11 mouse cellular contexts compared by ENCODE assay signal in genomic region chr16:79177299-79177999, GRCm38 (mm10).
DNase-seq lines count a peak whose midpoint lies in the region; ATAC-seq and TF ChIP-seq lines count a peak whose summit lies in the region.
"Had no signal": no experiment of that assay in that cellular context is flagged by ENCODE, and none has a peak within 500 bp of the region (broad histone marks: within the 10 kb centered on the region; RNA-seq: fewer than 3 reads in every experiment).

No protein-coding gene starts in this region.

- H3K27ac ChIP-seq in embryonic facial prominence, embryonic 12.5 days: no peak overlapping the region
- H3K27ac ChIP-seq in hindbrain, embryonic 12.5 days: peak overlapping the region; percentile 67
- H3K27ac ChIP-seq in midbrain, embryonic 12.5 days (replicated peaks): peak overlapping the region; percentile 64
- no peak overlapping the region for H3K27ac ChIP-seq in liver, embryonic 11.5 days (ENCODE audit: low read depth, low read length)

- 23% methylated on average over 15 of the region's 15 CpGs for WGBS in embryonic facial prominence, embryonic 12.5 days
- WGBS in hindbrain, embryonic 12.5 days: 30% methylated on average over 15 of the region's 15 CpGs
- WGBS in midbrain, embryonic 12.5 days: 36% methylated on average over 15 of the region's 15 CpGs
- WGBS in liver, embryonic 11.5 days: 83% methylated on average over 15 of the region's 15 CpGs

- ATAC-seq in embryonic facial prominence, embryonic 12.5 days (ENCODE audit: insufficient number of reproducible peaks, insufficient read depth, low FRiP score, low TSS enrichment): 0 out of 2 replicates have a peak, but pooled peaks have one; percentile 60
- ATAC-seq in hindbrain, embryonic 12.5 days (ENCODE audit: low FRiP score): peak; percentile 90
- peak; percentile 94 for ATAC-seq in midbrain, embryonic 12.5 days (ENCODE audit: low FRiP score, low read depth)
- no peak for ATAC-seq in liver, embryonic 11.5 days (replicated peaks; ENCODE audit: low FRiP score)
- ATAC-seq: CD4-positive, CD25-positive, alpha-beta regulatory T cell, adult 4 months; lung, postnatal 0 days had no signal

- TF ChIP-seq POLR2A in brain, embryonic 14.5 days (IDR thresholded peaks at IDR 0.05; ENCODE audit: borderline replicate concordance, extremely low read depth, insufficient read depth, insufficient read length, poor library complexity, severe bottlenecking): no peak

- no peak overlapping the region for H3K9ac ChIP-seq in embryonic facial prominence, embryonic 12.5 days
- H3K9ac ChIP-seq in hindbrain, embryonic 12.5 days: no peak overlapping the region
- no peak overlapping the region for H3K9ac ChIP-seq in midbrain, embryonic 12.5 days (replicated peaks)
- no peak overlapping the region for H3K9ac ChIP-seq in liver, embryonic 11.5 days (ENCODE audit: low read depth, low read length)

- peak overlapping the region; percentile 40 for H3K4me2 ChIP-seq in embryonic facial prominence, embryonic 12.5 days (replicated peaks)
- peak overlapping the region; percentile 47 for H3K4me2 ChIP-seq in hindbrain, embryonic 12.5 days (replicated peaks)
- H3K4me2 ChIP-seq in midbrain, embryonic 12.5 days (replicated peaks): peak overlapping the region; percentile 34
- H3K4me2 ChIP-seq in liver, embryonic 11.5 days: no peak overlapping the region

- H3K4me1 ChIP-seq in embryonic facial prominence, embryonic 12.5 days: peaks cover 5% of the 10 kb centered on the region; the same call in 1 of the 2 replicates
- peaks cover 10% of the 10 kb centered on the region for H3K4me1 ChIP-seq in hindbrain, embryonic 12.5 days
- peaks cover 10% of the 10 kb centered on the region for H3K4me1 ChIP-seq in midbrain, embryonic 12.5 days
- H3K4me1 ChIP-seq in liver, embryonic 11.5 days (replicated peaks; ENCODE audit: control insufficient read depth, insufficient read depth, low read length): no peaks in the 10 kb centered on the region

- no peaks in the 10 kb centered on the region for H3K36me3 ChIP-seq in embryonic facial prominence, embryonic 12.5 days
- H3K36me3 ChIP-seq in hindbrain, embryonic 12.5 days: no peaks in the 10 kb centered on the region
- no peaks in the 10 kb centered on the region for H3K36me3 ChIP-seq in midbrain, embryonic 12.5 days
- H3K36me3 ChIP-seq in liver, embryonic 11.5 days (ENCODE audit: control insufficient read depth, insufficient read depth, low read length): no peaks in the 10 kb centered on the region

- TF ChIP-seq CTCF in brain, embryonic 14.5 days (IDR thresholded peaks at IDR 0.05; ENCODE audit: borderline replicate concordance, extremely low read depth, insufficient read depth, insufficient read length): no peak

- no peaks in the 10 kb centered on the region for H3K9me3 ChIP-seq in embryonic facial prominence, embryonic 12.5 days
- H3K9me3 ChIP-seq in hindbrain, embryonic 12.5 days (replicated peaks): no peaks in the 10 kb centered on the region
- no peaks in the 10 kb centered on the region for H3K9me3 ChIP-seq in midbrain, embryonic 12.5 days
- no peaks in the 10 kb centered on the region for H3K9me3 ChIP-seq in liver, embryonic 11.5 days (ENCODE audit: control insufficient read depth, low read length)

- DNase-seq in brain, embryonic 14.5 days (ENCODE audit: low read depth): peak; percentile 93
- DNase-seq in left cerebral cortex, adult 11 months (ENCODE audit: low spot score): no peak
- DNase-seq in adrenal gland, postnatal 36 days: no peak
- no peak for DNase-seq in thymus, postnatal 36 days
- DNase-seq in liver, embryonic 11.5 days (ENCODE audit: low spot score): no peak

- no peaks in the 10 kb centered on the region for H3K27me3 ChIP-seq in embryonic facial prominence, embryonic 12.5 days
- H3K27me3 ChIP-seq in hindbrain, embryonic 12.5 days: no peaks in the 10 kb centered on the region
- H3K27me3 ChIP-seq in midbrain, embryonic 12.5 days: 0 out of 2 replicates have a peak, but pooled peaks cover 5% of the 10 kb centered on the region
- no peaks in the 10 kb centered on the region for H3K27me3 ChIP-seq in liver, embryonic 11.5 days (replicated peaks; ENCODE audit: control insufficient read depth, insufficient read depth, low read length)

- no peak overlapping the region for H3K4me3 ChIP-seq in embryonic facial prominence, embryonic 12.5 days
- H3K4me3 ChIP-seq in hindbrain, embryonic 12.5 days: no peak overlapping the region
- H3K4me3 ChIP-seq in midbrain, embryonic 12.5 days: peak overlapping the region; percentile 7; the same call in 1 of the 2 replicates
- no peak overlapping the region for H3K4me3 ChIP-seq in liver, embryonic 11.5 days (ENCODE audit: low read depth, low read length)
- H3K4me3 ChIP-seq: myocyte had no signal

Comparison
In these comparisons a context has a peak if more than half of its experiments do, and no peak if none do; other contexts are left out.
1. H3K27ac ChIP-seq: peak in hindbrain, embryonic 12.5 days (single experiment) and midbrain, embryonic 12.5 days (single experiment); none in embryonic facial prominence, embryonic 12.5 days (single experiment) and liver, embryonic 11.5 days (single experiment).